ENCODE assay signal across 9 mouse cellular contexts in genomic region chr5:4993192-4993601, GRCm38 (mm10).
DNase-seq lines count a peak whose midpoint lies in the region; ATAC-seq and TF ChIP-seq lines count a peak whose summit lies in the region.
"Had no signal": no experiment of that assay in that cellular context is flagged by ENCODE, and none has a peak within 500 bp of the region (broad histone marks: within the 10 kb centered on the region; RNA-seq: fewer than 3 reads in every experiment).

No protein-coding gene starts in this region.

- no peak overlapping the region for H3K9ac ChIP-seq in lung, postnatal 0 days (replicated peaks; ENCODE audit: low read depth)
- H3K9ac ChIP-seq: liver, embryonic 12.5 days had no signal

- WGBS in lung, postnatal 0 days, result 83% methylated on average over 4 of the region's 4 CpGs

- no peak for ATAC-seq in lung, postnatal 0 days
- ATAC-seq: liver, embryonic 12.5 days had no signal

- no peak for TF ChIP-seq CTCF in embryonic fibroblast, embryonic 13.5 days (IDR thresholded peaks at IDR 0.05; ENCODE audit: borderline replicate concordance, insufficient read depth, low read length)
- TF ChIP-seq CTCF in lung, postnatal 0 days (IDR thresholded peaks at IDR 0.05), result no peak

- H3K4me3 ChIP-seq in embryonic fibroblast, embryonic 13.5 days (ENCODE audit: insufficient read depth, low read length), result no peak overlapping the region
- H3K4me3 ChIP-seq in lung, postnatal 0 days (ENCODE audit: low read depth, low read length), result no peak overlapping the region
- H3K4me3 ChIP-seq: liver, embryonic 12.5 days had no signal

- no peak overlapping the region for H3K4me2 ChIP-seq in lung, postnatal 0 days (replicated peaks; ENCODE audit: low read depth, low read length)
- H3K4me2 ChIP-seq: liver, embryonic 12.5 days had no signal

- H3K36me3 ChIP-seq in lung, postnatal 0 days (ENCODE audit: insufficient read depth, low read length), result no peaks in the 10 kb centered on the region
- H3K36me3 ChIP-seq: liver, embryonic 12.5 days had no signal

- no peaks in the 10 kb centered on the region for H3K27me3 ChIP-seq in lung, postnatal 0 days (replicated peaks; ENCODE audit: insufficient read depth, low read length)
- H3K27me3 ChIP-seq: liver, embryonic 12.5 days had no signal

- peaks cover 12% of the 10 kb centered on the region for H3K4me1 ChIP-seq in embryonic fibroblast, embryonic 13.5 days (ENCODE audit: control insufficient read depth, insufficient read depth, low read length)
- H3K4me1 ChIP-seq in lung, postnatal 0 days (ENCODE audit: insufficient read depth, low read depth, low read length), result no peaks in the 10 kb centered on the region
- H3K4me1 ChIP-seq: liver, embryonic 12.5 days had no signal

- no peaks in the 10 kb centered on the region for H3K9me3 ChIP-seq in lung, postnatal 0 days (ENCODE audit: low read length)
- H3K9me3 ChIP-seq: liver, embryonic 12.5 days had no signal

- DNase-seq in 3134 (ENCODE audit: extremely low read depth, insufficient read length, low spot score), result peak; percentile 36
- peak; percentile 82 for DNase-seq in Muller cell, postnatal 12 days (ENCODE audit: inconsistent ontology term)
- peak; percentile 86 to 92 for DNase-seq in left cerebral cortex, adult 18-20 months (ENCODE audit: low spot score in 2 of 2)
- no peak for DNase-seq in adrenal gland, postnatal 25 days
- no peak for DNase-seq in kidney, adult 8-10 months
- no peak for DNase-seq in lung, postnatal 0 days (ENCODE audit: low spot score)
- DNase-seq in adrenal gland, adult (ENCODE audit: inconsistent age in 2 of 2, low spot score in 1 of 2), result no peak

- TF ChIP-seq EP300 in lung, postnatal 0 days (IDR thresholded peaks at IDR 0.05), result no peak

- peak overlapping the region; percentile 84 for H3K27ac ChIP-seq in embryonic fibroblast, embryonic 13.5 days (ENCODE audit: insufficient read depth, low read length)
- H3K27ac ChIP-seq in lung, postnatal 0 days (ENCODE audit: low read length), result no peak overlapping the region
- H3K27ac ChIP-seq: liver, embryonic 12.5 days had no signal

- TF ChIP-seq POLR2A in embryonic fibroblast, embryonic 13.5 days (IDR thresholded peaks at IDR 0.05; ENCODE audit: low read depth, low read length), result no peak

Comparison
In these comparisons a context has a peak if more than half of its experiments do, and no peak if none do; other contexts are left out.
1. DNase-seq: peak in 3134 (single experiment), Muller cell, postnatal 12 days (single experiment) and left cerebral cortex, adult 18-20 months (2 of 2); none in adrenal gland, postnatal 25 days (single experiment), kidney, adult 8-10 months (0 of 2), lung, postnatal 0 days (single experiment) and adrenal gland, adult (0 of 2).